Mouse (Mus musculus) olfactory bulb, adult 2 months (tissue): ENCODE results near the gene Manba.

Experiments used
- CTCF ChIP-seq: fragments of 200-500 bp; IDR thresholded peaks from 2 replicates; pipeline ENCODE4 v1.5.1; 2012; ENCODE audit warnings: low read depth, mild to moderate bottlenecking, low read length, moderate library complexity; ENCODE audit not compliant: insufficient read depth
- POLR2A ChIP-seq: fragments of 200-500 bp; IDR thresholded peaks from 2 replicates; pipeline ENCODE4 v1.6.1; 2012; ENCODE audit warnings: mild to moderate bottlenecking, low read depth, low read length, moderate library complexity; ENCODE audit not compliant: insufficient read depth

DNA sequence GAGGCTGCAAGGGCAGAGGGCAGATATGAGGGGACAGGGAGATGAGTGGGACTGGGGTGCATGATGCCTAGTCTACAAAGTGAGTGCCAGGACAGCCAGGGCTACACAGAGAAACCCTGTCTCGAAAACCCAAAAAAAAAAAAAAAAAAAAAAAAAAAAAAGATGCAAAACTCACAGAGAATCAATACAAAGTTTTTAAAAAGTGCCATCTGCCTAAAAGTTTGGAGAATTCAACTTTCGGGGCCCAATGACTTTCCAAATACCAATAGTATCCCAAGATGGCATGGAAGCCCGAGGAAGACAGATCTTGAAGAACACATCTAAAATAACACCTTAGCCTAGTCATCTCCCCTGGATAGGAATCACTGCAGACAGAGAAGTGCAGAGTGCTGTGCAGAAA, 112.9 kb downstream of the Manba start:
- no peak for TF ChIP-seq CTCF
- no peak for TF ChIP-seq POLR2A
